Mouse (Mus musculus): ENCODE measurements around the gene Pde8b. TPM values are rescaled to one million over a fixed set of nuclear protein-coding genes. Genes with fewer than 3 reads are reported as not detected.
A peak's percentile ranks its signal among the peaks of the same experiment; 100 is the strongest.

Gene Pde8b
- total RNA-seq, 2 experiments from 2014 or later, result 72.0 to 77.5 TPM

DNA sequence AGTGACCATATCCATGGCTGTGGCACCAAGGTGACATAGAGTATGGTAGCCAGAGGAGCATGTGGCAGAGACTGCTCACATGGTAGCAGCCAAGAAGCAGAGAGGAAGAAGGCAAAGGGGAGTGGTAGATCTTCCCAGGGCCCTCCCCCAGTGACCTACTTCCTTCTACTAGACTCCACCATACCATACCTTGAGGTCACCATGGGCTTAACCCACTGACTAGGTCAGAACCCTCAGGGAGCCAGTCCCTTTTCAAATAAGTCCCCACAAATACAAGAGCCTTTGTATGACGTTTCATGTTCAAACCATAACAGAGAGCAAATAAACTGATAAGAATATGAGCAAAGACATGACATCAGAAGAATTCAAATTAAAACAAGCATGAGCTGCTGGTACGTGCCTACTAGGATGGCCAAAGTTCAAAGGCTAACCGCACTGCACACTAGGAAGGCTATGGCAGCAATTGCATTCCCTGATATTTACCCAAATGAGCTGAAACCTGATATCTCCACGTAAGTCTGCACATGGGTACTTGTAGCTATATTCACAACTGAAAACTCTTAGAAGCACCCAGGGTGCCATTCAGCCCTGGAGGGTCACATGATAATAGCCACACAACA is 109.6 kb downstream of the Pde8b start:
- DNase-seq, result no peak

DNA sequence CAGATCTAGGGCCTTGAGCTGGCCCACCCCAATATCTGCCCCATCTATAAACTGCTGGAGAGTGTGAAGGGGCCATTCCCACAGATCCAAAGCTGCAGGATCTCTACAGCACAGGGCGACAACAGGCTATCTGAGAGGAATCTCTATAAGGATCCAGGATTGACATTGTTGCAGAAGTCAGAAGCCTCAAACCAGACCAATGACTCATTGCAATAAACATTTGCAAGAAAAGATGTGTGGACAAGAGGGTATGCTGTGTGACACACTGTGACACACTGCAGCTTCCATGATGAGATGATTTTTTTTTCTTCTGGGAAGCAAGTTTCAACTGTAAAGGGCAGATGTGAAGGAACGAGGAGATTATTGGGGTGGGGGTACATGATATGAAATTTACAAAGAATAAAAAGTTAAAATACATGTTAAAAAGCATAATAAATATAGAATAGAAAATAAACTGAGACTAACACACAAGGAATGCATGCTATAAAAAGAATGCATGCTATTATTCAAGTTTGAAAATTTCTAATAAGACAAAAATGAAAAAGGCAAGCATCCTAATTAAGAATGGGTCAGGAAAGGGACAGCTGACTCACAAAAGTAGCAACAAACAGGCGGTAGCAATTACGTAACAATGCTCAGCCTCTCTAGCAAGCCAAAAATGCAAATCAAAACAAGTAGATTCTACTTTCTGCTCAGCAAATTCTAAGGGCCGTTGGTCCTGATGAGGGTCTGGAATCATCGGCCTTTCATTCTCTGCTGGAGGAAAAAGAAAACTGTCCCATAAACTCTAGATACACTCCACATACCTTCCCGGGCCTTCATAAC is 114.6 kb downstream of the Pde8b start:
- no peak for DNase-seq

DNA sequence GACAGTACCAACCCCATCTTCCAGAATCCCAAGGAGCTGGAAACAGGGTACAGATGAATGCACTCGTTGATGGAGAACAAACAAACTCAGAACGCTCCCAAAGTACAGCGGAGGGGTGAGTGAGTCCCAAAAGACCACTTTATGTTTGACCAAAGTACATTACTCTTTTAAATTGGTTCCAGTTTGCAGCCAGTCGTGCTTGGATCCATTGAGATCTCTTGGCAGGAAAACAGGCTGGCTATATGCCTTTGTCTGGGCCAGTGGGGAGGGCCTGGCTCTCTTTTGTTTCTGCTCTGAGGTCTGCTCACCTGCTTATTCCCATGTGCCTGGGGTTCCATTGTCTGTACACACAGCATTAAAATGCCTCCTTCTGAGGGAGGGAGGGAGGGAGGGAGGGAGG is 118.3 kb downstream of the Pde8b start:
- no peak for DNase-seq

DNA sequence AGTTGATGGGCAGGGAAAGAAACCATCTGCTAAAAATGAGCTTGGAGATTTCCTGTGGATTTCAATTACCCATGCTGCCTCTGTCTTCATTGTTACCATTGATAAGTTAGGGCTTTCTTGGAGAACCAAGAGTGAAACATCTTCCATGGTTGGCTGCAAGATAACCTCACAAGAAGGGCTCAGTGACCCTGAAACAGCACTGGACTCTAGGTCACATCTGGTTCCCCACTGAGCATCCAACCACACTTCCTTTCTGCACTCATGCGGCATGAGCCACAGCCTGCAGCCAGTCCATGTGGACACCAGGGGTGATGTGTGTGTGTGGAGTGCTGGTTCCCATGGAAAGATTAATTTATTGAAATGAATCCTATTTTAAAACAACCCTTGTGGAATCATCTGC is 119.1 kb downstream of the Pde8b start:
- no peak for DNase-seq

DNA sequence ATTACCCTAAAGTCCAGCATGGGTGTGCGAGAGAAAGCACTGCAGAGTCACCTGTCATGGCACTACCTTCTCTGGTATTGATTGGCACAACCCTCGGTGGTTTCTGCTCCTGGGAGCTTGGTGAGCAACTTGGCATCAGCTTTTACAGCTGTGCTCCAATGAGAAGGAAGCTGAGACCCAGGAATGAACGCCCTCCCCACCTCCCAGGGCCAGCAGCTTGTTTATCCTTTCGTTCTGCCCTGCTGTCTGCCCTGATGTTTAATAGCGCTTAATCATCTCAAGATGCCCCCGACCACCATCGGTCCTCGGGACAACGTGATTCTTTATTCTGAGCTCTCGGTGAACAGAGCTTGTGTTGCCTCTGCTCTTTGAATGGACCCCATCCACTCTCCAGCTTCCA is 122.8 kb downstream of the Pde8b start:
- no peak for DNase-seq

DNA sequence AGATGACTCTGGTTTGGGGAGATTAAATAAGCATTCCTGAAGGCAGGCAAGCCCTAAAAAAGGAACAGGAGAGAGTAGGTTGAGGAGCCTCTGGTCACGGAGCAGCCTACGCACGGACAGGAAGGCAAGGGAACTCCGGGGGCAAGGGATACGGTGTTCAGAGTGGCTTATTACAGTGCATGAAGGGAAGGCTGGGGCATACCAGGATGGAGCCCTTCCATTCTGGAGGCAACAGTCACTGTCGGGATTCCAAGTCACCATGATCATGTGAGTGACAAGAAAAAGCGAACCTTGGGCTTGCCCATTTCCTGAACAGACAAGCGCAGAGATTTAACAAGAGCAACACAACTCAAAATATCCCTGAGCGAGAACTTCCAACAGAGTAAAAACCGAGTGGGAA is 123.3 kb downstream of the Pde8b start:
- no peak for DNase-seq

DNA sequence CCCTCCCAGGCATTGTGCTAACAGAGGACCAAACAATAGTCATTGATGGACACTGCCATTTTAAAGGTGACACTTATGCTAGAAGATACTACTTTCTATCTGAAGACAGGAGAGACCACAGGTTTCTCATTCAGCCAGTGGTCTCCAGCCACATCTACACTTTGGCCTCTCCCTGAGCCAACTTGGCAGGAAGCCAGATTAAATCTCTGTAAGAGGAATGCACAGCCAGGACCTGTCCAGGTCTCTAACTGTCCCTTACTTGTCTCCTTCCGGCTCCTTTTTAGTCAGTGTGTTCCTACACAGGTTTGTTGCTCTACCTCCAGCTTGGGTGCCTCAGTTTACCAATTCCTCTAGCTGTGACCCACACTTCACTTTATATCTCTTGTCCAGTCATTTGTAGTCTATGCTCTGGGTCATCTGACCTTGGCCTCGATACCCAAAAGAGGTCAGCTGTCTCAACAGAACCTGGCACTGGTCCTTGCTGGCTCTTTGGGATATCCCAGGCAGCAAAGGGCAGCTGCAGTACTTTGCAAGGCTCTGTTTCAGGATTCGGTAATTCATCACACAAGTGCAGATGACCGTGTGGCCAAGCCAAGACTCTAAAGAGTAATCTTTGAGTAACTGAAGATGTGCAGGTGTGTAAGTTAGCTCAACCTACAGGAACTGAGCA is 124.5 kb downstream of the Pde8b start:
- DNase-seq, result peak; percentile 36

DNA sequence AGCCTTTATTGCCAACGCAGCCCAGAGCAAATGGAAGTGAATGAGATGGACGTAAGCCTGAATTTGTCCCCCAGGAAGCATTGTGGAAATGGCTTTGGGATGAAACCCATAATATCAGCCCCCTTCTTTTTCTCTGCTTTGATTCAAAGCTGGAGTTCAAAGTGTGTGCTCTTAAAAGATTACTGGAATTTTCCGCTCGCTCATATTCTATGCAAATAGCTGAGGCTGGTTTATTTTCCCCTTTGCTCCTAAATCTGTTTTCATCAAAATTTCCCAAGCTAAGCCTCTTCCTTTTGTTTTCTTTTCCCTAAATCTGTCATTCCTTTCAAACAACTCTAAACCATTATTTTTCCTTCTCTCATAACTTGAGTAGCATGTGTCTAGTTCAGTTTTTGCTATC is 129.6 kb downstream of the Pde8b start:
- DNase-seq, result no peak

DNA sequence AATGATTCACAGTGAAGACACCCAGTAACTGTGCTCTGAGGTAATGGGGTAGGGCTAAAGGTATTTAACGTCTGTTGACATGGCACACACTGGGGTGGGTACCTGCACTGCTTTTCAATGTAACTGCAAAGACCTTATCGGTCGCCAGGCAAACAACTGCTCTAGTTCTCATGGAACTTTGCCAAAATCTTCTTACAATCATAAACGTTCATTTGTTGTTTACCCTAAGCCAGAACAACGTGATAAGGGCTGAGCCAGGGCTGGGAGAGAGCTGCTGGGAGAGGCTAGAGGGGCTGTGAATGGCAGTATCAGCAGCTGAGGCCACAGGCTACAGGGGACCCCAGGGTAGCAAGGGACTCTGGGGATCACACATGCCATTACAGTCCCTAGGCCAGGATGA is 136.4 kb downstream of the Pde8b start:
- DNase-seq, result no peak

DNA sequence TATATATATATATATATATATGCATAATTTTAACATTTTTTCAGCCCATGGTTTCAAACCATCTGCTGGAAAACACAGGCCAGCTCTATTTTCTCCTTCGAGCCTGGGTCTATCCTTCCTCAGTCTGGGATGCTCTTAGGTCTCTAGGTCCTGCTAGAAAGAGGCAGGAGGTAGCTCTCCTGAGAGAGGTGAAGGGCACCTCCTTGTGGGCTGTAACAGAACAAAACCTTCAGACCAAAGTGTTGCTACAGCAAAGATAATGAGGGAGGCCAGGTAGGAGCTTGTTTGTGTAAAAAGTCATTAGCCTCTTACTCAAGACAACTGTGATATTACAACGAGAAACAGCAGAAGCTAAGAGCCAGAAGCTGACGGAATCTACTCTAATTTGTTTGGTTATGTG is 140.6 kb downstream of the Pde8b start:
- DNase-seq, result no peak

DNA sequence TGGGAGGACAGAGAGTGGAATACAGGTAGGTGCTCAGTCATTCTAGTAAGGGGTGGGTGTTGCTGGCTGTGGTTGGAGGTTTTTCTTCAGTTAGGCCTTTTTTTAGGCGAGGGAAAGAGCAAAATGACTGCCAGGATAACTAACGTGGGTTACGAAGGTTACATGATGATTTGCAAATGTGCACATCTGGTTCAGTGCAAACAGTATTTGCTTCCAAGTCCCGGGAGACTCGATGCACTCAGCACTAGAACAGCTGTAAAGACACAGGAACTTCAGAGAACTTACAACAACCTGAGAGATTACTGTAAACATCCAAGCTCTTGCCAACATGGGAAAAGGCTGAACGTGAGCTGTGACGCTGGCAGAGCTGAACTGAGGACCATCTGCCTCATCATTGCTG is 142.1 kb downstream of the Pde8b start:
- no peak for DNase-seq

DNA sequence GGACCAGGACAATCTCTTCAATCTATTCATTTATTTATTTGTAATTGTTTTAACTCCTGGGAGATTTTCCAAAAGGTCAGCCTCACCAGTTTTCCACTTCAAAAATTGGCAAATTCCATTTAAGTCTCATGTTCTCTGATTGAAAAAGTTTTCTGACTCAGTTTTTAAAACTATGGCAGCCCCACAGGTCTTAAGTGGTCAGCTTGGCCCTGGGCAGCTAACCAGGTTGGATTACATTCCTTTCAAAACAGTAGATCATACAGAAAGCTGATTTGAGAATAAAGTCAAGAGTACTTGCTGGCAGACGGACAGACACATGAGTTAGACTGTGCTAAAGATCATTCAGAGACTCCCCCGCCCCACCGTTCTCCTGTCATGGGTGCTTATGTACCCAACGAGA is 145.3 kb downstream of the Pde8b start:
- DNase-seq, result no peak

DNA sequence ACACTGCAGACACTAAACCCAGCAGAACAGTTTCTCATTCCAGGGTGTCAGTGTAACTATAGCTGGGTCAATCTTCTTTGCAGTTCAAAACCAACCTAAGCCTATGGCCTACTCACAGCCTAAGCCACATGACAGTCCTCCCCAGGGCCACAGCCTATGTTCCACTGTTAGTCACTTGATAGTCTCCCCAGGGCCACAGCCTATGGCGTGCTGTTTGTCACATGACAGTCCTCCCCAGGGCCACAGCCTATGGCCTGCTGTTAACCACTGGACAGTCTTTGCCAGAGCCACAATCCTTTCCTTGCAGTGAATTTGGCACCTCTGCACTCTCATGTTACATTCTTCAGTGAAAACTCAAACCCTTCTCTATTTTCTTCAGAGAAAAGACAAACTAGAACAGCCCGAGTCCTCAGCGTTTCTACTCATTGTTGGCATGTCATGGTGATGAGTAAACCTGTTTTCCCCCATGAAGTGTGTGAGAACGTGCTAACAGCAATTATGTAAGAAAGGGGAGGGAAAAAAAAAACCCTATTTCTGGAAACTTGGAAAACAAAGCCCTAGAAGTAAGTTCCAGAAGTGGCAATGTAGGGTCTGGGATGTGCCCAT is 147.0 kb downstream of the Pde8b start:
- DNase-seq, result no peak

DNA sequence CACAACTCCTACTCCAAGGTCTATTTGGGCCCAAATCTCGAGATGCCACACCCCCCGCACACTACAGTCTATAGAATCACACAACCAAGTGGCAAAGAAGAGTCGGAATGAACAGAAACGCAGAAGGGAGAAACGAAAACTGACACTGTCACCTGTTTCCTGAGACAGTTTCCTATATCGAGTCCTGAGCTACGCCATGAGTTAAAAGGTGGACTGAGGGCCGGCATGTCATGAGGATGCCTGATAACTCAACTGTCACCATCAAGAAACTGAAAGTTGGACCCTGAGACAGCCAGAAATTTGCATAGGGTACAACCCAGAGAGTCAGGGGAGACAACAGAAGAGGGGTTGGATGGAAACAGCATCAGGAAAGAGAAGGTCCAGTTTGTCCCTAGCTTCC is 148.8 kb downstream of the Pde8b start:
- DNase-seq, result no peak

DNA sequence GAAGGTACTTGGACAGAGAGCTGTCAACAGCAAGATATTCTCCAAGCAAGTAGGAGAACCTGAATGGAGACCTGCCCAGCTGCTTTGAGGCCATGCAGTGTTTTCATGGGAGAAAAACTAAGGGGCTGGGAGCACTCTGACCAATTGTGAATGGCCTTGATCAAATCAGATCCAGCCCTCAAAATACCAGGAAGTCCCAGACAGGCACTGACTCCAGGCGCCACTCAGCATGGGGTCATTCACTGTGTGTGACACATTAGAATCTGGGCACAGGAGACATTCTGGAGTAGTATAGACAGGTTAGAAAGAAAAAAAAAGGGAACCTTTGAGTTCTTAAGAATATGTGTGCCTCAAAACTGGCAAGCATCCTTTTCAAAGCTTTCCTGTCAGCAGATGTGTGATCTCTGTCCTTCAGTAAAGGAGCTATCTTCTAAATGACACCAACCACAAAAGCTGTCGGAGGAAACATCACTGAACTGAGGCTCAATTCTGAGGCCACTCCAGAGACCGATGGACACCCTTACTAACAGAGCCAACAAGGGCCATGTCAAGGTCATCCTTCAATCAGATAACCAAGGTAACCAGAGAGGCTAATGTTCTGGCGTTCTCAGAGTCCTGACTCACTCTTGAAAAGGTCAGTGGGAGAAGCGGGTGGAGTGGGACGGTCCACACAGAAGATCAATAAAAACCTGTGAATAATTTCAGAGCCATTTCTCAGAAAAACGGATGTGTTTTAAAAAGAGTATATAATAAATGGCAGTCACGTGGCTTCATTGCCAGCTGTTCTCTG is 151.0 kb downstream of the Pde8b start:
- DNase-seq, result peak; percentile 54

DNA sequence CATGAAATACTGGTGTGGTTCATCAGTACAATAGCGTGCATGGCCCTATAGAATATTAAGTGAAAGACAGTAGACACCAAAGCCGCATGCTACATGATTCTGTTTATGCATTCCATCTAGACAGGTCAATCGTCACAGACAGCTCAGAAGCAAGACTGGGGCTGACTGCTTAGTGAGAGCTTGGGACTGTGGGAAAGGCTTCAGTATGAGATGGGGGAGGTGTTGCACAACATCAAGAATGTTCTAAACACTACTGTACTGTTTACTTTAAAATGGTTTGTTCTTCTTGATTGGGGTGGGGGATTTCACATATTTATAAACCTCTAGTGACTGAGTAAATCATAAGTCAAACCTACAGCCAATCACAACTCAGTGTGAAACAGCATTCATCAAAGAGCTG is 153.5 kb downstream of the Pde8b start:
- DNase-seq, result no peak

DNA sequence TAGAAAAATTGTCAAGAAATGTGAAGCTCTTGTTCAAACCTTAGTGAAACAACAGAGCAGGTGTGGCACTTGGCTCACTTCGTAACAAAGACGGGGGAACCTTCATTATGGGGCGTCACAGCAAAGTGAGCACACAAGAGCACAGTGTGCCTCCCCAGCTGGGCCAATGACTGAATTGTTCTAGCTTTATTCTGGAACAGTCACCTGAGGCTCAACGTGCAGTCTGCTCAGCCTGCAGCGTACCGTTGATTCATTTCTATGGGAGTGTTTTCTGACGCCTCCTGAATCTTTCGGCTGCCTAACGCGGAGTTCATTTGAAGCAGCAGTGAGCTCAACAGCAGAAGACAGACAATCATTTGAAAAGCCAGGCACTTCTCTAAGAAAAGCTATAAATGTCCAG is 154.3 kb downstream of the Pde8b start:
- no peak for DNase-seq

DNA sequence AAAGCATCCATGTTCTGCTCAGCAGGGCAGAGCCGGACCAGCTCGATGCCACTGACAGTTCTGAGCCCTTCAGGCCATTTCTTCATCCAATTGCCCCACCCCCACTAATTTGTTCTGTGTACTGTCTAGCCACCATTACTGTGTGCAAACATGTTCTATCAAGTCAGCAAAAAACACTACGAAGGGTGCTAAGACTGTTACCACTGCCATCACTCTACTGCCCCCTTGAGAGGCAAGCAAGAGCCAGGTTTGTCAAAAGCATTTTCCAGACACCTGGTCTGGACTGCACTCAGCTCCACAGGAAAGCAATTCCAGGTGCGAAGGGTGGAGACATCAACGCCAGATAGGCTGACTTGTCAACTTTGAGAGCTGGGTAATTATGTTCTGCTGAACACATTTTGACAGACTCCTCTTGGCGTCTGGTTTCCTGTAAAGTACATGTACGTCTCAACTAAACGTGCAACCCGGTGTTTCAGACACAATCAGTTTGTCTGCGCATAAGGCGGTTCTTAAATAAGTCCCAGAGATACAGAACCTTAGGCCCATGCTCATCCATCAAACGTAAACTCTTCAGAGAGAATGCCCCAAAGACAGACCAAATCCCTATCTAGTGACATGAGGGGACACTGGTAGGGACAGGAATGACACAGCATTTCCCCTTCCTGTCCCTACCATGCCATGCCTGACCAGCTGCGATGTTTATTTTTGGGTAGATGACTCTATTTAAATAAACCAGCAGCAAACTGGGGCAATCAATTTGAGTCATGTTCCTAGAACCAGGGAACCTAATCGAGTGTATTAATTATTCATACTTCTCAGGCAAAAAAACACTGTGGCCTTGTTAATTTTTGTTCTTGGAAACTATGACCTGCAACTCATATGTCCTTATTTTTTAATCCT is 158.3 kb downstream of the Pde8b start:
- DNase-seq, result no peak

DNA sequence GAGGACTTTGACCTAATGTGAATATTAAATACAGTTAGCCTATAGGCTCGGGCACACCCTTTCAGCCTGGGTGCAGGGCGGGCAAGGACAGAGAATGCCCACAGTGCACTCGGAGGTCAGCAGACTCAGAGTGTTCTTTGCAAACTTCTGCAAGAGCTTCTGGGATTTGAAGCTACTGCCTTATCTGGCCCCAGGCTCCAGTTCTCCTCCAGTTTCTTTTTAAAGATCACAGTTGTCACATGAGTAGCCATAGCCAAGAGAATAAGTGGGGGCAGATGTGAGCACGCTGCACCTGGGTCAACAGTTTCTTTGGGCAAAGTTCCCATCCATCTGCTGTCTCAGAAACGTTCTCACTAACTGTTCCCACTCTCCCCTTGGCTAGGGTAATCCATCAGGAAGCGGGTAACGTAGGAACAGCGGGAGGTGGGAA is 162.8 kb downstream of the Pde8b start:
- no peak for DNase-seq

DNA sequence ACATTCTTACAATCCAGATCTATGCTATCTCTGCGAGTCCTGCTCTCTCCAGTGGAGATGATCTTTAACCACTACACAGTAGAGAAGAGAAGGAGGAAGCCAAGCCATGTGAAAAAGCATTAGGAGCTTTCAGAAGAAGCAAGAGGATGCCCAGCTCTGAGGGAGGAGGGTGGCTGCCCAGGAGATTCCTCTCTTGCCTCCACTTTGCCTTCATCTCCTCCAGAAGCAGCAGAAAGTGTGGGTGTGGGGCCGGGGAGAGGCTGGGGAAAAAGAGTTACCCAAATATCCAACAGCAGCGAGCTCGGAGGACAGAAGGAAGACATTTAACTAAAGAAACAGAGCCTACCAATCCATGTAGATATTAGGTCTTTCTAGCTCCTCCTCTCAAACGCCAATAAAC is 164.1 kb downstream of the Pde8b start:
- DNase-seq, result no peak

DNA sequence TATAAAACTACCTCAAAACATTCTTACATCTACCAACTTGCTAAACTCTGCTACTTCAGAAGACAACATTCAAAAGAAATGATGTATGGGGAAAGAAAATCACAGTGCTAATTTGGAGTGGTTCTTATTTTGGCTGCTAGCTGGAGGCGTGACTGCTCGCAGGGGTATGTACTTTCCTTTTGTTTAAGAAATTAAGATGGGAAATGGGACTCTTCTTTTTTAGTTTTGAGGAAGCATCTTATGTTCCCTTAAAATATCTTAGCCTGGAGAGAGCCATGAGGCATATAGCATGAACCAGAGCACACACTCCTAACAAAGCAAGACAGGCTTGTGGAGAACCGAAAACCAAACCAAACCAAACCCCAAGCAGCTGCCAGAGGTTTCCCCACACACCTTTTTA is 167.5 kb downstream of the Pde8b start:
- no peak for DNase-seq
